Mouse (Mus musculus) left cerebral cortex, adult 18-20 months (tissue): Measurements from ENCODE around the gene Mgat5b. TPM values are rescaled to one million over a fixed set of nuclear protein-coding genes. Genes with fewer than 3 reads are reported as not detected.

Source experiments
- DNase-seq, 2 experiments: peaks; one replicate each; pipeline ENCODE4 v3.0.0; 2021 to 2022; ENCODE audit warnings: low spot score in 2 of 2, mixed read lengths in 1 of 2
- total RNA-seq, 2 experiments: library from RNA; stranded (reverse); gene quantifications; 2 replicates each; pipeline ENCODE4 v1.2.3; 2021

Mgat5b gene
- total RNA-seq, 2 experiments from 2014 or later, result 82.9 to 85.7 TPM

DNA sequence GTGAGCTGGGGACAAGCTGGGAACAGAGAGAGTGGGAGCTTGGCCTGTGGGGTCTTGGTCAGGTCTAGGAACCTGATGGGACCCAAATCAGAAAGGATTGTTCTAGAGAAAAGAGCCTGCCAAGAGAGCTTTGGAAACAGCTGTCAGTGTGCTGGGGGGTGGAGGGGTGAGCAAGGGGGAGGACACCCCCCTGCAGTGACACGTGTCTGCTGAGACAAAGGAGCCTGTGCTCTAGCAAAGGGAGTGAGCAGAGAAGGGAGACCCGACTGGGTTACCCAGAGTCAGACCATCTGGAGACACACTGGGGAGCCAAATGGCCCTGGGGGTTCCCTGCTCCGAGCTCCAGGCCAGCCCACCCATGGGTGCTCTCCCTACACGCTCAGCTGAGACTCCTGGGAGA is 54.2 kb downstream of the Mgat5b start:
- no peak for DNase-seq

DNA sequence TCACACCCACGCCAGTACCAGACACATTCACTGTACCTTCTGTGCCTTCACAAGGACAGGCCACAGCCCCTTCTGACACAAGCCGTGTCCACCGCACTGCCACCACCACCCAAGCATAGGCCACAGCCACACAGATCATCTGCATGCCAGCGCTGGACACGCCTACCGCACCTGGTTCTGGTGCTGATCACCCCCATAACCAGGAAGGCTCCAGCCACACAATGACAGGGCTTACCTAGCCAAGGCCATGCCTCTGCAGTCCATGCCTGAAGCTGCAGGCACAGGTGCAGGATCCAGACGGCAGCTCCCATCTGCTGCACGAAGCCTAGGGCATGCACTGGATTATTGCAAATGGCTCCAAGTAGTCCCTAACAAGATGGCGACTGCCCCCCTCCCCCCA is 54.8 kb downstream of the Mgat5b start:
- DNase-seq, result no peak

DNA sequence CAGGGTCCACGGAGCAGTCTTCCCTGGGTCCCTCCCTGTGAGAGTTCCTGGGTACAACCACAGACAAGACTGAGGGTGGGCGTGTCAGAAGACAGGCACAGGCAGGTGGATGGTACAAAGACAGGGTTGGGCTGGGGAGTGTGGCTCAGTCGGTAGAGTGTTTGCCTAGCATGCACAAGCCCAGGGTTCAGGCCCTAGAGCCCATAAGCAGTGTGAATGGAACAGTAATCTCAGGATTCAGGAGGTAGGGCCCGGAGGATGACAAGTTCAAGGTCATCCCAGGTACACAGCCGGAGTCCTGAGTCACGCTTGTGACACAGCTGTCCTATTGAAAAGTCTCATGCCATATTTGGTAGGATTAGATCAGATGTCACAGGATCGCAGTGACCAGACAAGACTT is 55.7 kb downstream of the Mgat5b start:
- DNase-seq, result no peak

DNA sequence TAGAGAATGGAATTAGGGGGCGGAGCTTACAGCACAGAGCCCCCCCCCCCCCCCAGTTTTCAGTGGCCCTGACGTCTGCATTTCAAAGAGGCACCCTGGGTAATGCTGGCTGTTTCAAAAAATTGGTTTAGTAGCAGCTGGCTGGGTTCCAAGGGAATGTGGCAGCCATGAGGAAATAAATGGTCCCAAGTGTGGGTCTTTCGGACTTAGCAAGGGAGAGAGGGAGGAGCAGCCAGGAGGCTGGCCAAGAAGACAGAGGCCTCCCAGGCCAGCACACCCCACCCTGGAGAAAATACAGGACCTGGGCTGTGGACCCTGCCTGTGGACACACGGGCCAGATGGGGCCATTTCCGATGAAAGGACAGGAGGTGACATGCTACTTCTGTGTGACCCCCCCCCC is 61.6 kb downstream of the Mgat5b start:
- no peak for DNase-seq

- no peak for DNase-seq
Measured at GRCm38 (mm10) chr11:116982543-116982942, 63.9 kb downstream of the Mgat5b start.

- no peak for DNase-seq
Measured at GRCm38 (mm10) chr11:116985504-116986385, 67.1 kb downstream of the Mgat5b start.

GRCm38 (mm10) chr11:116988131-116988530 is 69.5 kb downstream of the Mgat5b start:
- peak in 1 of 2 experiments; percentile 21 for DNase-seq

DNA sequence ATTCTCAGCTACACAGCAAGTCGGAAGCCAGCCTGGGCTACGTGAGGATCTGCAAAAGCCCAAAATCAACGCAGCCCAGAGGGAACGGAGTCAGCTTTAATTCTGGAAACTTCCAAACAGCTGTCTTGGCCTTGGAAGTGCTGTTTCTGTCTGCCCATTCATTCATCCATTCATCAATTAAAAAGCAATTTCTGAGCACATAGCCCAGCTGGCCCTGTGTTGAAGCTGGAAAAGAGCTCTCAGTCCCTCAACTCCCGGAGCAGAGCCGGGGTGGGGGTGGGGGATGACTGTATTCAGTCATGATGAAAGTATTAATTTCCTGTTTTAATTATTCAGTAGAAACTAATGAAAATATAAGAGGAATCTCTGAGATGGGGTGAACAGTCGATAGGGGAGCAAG is 71.6 kb downstream of the Mgat5b start:
- no peak for DNase-seq

DNA sequence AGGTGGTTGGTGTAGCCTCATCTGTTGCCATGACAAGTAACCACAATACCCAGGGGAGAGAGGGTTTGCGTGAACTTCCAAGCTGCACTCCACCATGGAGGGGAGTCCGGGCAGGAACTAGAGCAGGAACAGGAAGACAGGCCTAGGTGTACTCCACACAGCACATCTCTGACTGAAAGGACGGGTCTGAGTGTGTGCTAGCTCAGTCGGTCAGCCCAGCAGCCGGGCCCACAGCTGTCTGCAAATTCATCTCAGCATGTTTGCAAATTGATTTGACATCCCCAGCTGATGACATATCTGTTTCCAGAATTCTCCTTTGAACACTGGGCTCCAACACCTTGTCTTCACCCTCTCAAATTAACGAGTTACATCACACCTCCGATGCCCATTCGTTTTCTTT is 72.7 kb downstream of the Mgat5b start:
- DNase-seq, result no peak

DNA sequence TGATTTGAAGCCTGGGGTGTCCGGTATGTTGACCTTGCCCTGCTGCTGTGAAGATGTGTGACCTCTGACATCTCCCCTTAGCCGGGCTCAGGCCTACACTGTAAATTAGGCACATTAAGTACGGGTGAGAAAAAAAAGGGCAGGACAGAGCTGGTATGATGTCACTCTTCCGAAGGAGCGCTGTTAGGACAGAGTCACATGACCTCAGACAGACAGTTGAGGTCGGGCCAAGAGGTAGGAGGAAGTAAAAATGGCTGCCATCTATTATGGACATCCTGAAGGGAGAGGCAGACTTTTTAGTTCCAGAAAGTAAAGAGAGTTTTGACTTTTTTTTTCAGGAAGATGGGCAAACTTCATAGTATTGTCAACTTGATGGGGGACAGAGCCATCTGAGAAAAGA is 73.3 kb downstream of the Mgat5b start:
- no peak for DNase-seq

DNA sequence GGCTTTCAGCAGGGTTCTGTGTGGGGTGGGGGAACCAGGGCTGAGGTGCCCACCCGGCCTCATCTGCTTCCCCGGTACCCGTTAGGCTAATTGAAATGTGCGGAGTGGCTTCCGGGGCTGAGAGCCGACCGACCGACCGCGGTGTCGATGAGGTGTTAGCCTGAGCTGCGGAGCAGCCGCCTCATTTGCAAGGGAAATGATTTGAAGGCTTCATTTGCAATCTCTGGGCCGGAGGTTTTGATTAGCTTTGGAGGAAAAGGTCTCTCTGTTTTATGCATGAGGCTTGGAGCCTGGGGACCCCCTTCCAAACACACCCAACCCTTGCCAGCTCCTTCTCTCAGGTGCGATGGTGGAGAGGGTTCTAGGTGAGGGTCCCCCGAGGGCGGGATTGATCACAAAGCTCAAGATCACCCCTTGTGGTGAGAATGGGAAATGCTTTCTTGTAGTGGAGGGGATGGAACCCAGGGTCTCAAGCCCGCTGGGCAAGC is 75.5 kb downstream of the Mgat5b start:
- DNase-seq, result peak; percentile 31 to 58

DNA sequence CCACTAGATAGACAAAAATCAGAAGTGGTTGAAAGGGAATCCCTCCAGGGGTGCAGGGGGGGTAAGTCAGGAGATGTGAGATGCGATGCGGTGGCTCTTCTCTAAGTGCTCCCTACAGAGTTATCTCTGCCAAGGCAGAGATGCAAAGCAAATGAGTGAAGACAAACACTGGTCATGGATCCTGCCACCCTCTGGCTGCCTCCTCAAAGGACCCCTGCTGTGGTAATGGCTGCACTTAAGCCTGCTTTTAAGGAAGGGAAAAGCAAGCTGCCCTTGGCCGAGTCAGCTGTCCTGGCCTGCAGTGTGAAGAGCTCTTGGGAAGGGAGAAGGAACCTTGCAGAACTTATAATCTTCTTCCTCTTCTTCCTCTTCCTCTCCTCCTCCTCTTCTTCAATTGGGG is 78.3 kb downstream of the Mgat5b start:
- no peak for DNase-seq

DNA sequence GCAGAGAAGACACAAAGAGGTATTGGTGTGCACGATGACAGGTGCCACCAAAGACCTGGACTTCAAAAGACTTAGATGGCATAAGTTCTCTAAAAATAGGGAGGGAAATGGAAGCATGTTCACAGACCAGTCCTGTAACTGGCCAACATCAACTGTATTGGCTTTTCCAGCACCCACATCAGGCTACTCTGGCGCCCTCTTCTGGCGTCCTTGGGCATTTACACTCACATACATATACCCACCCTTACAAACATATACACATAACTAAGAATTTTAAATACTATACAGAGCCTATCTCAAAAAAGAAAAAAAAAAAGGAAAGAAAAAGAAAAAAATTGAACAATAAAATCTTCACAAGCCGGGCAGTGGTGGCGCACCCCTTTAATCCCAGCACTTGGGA is 80.3 kb downstream of the Mgat5b start:
- no peak for DNase-seq

- DNase-seq, result no peak
Measured at GRCm38 (mm10) chr11:117000219-117000618, 81.6 kb downstream of the Mgat5b start.

DNA sequence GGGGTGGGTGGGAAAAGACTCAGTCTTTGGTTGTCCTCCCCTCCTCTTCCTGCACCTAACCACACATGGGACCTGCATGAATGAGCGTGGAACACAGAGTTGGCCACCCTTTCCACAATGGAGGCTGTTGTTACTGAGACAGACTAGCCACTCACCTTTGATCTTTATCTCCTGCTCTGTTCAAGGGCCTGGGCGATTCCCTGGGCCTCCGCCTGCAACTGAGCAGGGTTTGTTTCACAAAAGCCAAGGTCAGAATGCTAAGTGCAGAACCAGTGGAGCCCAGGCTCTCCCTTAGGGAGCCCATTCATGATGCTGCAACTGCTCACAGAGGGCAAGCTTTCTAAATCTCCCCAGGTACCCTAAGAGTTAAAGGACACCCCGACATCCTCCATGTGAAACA is 83.1 kb downstream of the Mgat5b start:
- no peak for DNase-seq

- no peak for DNase-seq
Measured at GRCm38 (mm10) chr11:117003503-117003902, 84.8 kb downstream of the Mgat5b start.

- no peak for DNase-seq
Measured at GRCm38 (mm10) chr11:117004277-117004676, 85.6 kb downstream of the Mgat5b start.

DNA sequence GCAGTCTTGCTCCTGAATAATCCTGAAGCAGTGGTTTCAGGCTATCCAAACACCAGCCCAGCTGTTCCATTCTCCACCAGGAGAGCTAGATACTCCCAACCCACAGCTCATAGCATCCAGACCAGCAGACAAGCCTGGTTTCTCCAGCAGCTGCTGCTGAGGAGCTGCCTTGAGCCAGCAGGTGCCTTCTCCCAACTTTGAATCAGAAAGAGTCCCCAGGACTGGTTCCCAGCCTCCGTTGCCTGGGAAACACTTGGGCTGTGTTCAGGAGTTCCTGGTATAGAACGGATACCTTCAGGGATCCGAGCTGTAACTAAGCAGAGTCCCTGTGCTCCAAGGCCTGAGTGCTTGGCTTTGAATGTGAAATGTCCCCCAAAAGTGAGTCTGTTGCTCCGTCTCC is 98.8 kb downstream of the Mgat5b start:
- DNase-seq, result peak in 1 of 2 experiments; percentile 36

DNA sequence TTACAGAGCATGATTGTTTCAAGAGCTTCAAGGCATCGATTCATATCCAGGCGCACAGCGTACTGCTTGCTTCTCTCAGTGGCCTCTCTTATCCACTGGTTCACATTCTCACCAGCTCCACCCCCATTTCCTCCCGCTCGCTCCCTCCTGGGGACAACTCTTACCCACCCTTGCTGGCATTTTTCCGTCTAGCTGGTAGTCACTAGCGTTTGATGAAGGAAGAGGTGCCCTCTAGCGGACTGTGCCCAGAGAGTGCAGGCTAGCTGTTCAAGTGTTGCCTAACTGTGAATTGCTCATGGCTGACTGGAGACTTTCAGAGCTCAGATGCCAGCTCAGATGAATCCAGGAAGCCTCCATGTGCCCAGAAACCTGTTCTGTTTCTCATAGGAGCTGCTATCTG is 99.7 kb downstream of the Mgat5b start:
- DNase-seq, result peak; percentile 84 to 87

- no peak for DNase-seq
Measured at GRCm38 (mm10) chr11:117021026-117021425, 102.4 kb downstream of the Mgat5b start.

GRCm38 (mm10) chr11:117023537-117023936 is 104.9 kb downstream of the Mgat5b start:
- no peak for DNase-seq

DNA sequence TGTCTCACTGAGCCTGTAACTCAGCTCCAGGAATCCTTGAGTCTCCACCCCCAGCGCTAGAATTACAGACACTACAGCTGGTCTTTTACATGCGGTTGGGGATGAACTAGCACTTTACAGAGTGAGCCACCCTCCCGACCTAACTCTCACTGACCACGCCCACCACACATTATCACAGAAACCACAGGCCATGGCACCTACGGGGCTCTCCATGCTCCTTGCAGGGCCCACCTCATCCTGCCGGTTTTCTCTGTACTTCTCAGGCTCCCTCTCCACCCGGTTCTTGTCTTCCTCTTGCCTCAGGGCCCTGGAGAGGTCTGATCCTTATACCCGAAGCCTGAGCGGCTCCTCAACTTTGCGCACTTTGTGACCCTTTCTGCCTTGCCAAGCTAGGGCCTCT is 109.0 kb downstream of the Mgat5b start:
- DNase-seq, result no peak
